Mouse (Mus musculus) adrenal gland, adult 8-10 months (tissue): ENCODE data around the gene Stum. TPM values are rescaled to one million over a fixed set of nuclear protein-coding genes. Genes with fewer than 3 reads are reported as not detected.
A peak's percentile ranks its signal among the peaks of the same experiment; 100 is the strongest.

ENCODE experiments used
- DNase-seq: peaks from one replicate; pipeline ENCODE4 v3.0.0; 2022
- total RNA-seq, 4 experiments: library from RNA; stranded (reverse); gene quantifications; 2 replicates each; pipeline ENCODE4 v1.2.4; 2022

Gene Stum
- total RNA-seq, 4 experiments from 2014 or later = 0.30 to 0.80 (median 0.60) TPM

- no peak for DNase-seq
These were observed 55.1 kb downstream of the Stum start for GRCm38 (mm10) chr1:180428101-180428712.

GRCm38 (mm10) chr1:180427685-180428084 lies 55.6 kb downstream of the Stum start:
- no peak for DNase-seq

GRCm38 (mm10) chr1:180426405-180426804 lies 56.9 kb downstream of the Stum start:
- DNase-seq = no peak

- DNase-seq = no peak
These were observed 59.4 kb downstream of the Stum start for GRCm38 (mm10) chr1:180423931-180424330.

GRCm38 (mm10) chr1:180423008-180423639 lies 60.2 kb downstream of the Stum start:
- DNase-seq = no peak

- peak; percentile 74 for DNase-seq
These were observed 61.1 kb downstream of the Stum start for GRCm38 (mm10) chr1:180422076-180422828.

- no peak for DNase-seq
These were observed 62.0 kb downstream of the Stum start for GRCm38 (mm10) chr1:180421165-180421909.

- no peak for DNase-seq
These were observed 62.7 kb downstream of the Stum start for GRCm38 (mm10) chr1:180420496-180421164.

GRCm38 (mm10) chr1:180419059-180419458 lies 64.2 kb downstream of the Stum start:
- DNase-seq = no peak

- no peak for DNase-seq
These were observed 66.2 kb downstream of the Stum start for GRCm38 (mm10) chr1:180417118-180417517.

GRCm38 (mm10) chr1:180415836-180416235 lies 67.5 kb downstream of the Stum start:
- DNase-seq = no peak

GRCm38 (mm10) chr1:180415064-180415463 lies 68.2 kb downstream of the Stum start:
- no peak for DNase-seq

- no peak for DNase-seq
These were observed 73.0 kb downstream of the Stum start for GRCm38 (mm10) chr1:180410306-180410705.

- DNase-seq = no peak
These were observed 73.5 kb downstream of the Stum start for GRCm38 (mm10) chr1:180409771-180410170.

- no peak for DNase-seq
These were observed 74.5 kb downstream of the Stum start for GRCm38 (mm10) chr1:180408832-180409231.

- DNase-seq = no peak
These were observed 75.3 kb downstream of the Stum start for GRCm38 (mm10) chr1:180407727-180408719.

- DNase-seq = no peak
These were observed 76.1 kb downstream of the Stum start for GRCm38 (mm10) chr1:180407171-180407671.

- no peak for DNase-seq
These were observed 76.8 kb downstream of the Stum start for GRCm38 (mm10) chr1:180406336-180407035.

GRCm38 (mm10) chr1:180405576-180406335 lies 77.5 kb downstream of the Stum start:
- DNase-seq = no peak
